Mouse (Mus musculus): ENCODE measurements around the gene Med13l. TPM values are rescaled to one million over a fixed set of nuclear protein-coding genes. Genes with fewer than 3 reads are reported as not detected.

Med13l gene
- total and polyA plus RNA-seq, 2 experiments from 2014 or later, result 10.5 to 29.5 TPM

DNA sequence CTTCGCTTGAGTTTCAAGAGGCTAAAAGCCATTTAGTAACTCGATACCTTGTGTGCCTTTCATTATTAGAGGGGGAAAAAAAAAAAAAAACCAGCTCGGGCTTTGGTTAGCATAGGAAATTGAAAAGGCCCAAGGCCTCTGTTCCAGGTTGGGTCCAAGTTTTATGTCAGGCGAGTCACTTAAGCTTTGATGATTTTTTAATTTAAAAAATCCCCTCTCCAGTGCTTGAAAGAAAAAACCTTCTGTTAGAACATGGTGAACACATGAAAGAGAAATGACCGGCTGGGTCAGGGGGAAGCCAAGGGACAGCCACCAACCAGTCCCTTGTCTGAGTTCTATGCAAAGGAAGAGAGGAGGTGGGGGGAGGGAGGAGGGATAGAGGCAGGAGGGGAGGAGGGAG lies 22.0 kb upstream of the Med13l start:
- no peak for DNase-seq (ENCODE audit: low spot score)

DNA sequence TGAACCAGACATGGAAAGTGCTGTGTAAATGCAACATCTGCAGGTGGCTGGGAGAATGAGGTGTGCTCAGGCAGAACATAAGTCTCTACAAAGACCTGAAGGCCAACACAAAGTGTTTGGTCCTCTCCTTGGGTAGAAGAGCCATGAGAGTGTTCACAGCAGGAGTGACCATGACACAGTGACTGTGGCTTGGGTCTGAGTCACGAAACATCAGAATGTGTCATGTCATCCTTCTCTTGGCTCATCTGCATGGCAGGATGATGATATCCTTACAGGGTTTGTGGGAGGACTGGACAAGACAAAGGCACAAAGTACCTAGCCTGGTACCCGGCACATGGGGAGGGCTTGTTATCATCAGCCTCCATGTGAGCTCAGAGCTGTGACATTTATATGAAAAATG lies 16.7 kb upstream of the Med13l start:
- H3K4me3 ChIP-seq (ENCODE audit: low read depth, low read length), result no peak overlapping the region
- H3K4me1 ChIP-seq (ENCODE audit: insufficient read depth, low read length), result no peaks in the 10 kb centered on the region
- no peak overlapping the region for H3K9ac ChIP-seq (replicated peaks; ENCODE audit: low read length, poor library complexity, severe bottlenecking)
- 0 out of 2 replicates have a peak, but pooled peaks cover 2% of the 10 kb centered on the region for H3K9me3 ChIP-seq (ENCODE audit: low read length)
- TF ChIP-seq CTCF (IDR thresholded peaks at IDR 0.05), result no peak
- no peaks in the 10 kb centered on the region for H3K36me3 ChIP-seq (ENCODE audit: insufficient read depth, low read length)
- H3K27ac ChIP-seq (ENCODE audit: low read depth, low read length), result no peak overlapping the region
- H3K4me2 ChIP-seq (ENCODE audit: low read depth, low read length, poor library complexity, severe bottlenecking), result no peak overlapping the region
- ATAC-seq (ENCODE audit: low FRiP score), result no peak
- no peaks in the 10 kb centered on the region; the same call in 1 of the 2 replicates for H3K27me3 ChIP-seq (ENCODE audit: insufficient read depth, low read length)
- 90% methylated on average over 2 of the region's 2 CpGs for WGBS
- DNase-seq (ENCODE audit: low spot score), result no peak

More for the DNA sequence above, 22.0 kb upstream of the Med13l start:
- no peak overlapping the region for H3K27ac ChIP-seq (ENCODE audit: low read depth, low read length)
- H3K9me3 ChIP-seq (ENCODE audit: low read length), result no peaks in the 10 kb centered on the region
- H3K4me2 ChIP-seq (ENCODE audit: low read depth, low read length, poor library complexity, severe bottlenecking), result no peak overlapping the region
- TF ChIP-seq CTCF (IDR thresholded peaks at IDR 0.05), result no peak
- no peak overlapping the region for H3K9ac ChIP-seq (replicated peaks; ENCODE audit: low read length, poor library complexity, severe bottlenecking)
- no peak for ATAC-seq (ENCODE audit: low FRiP score)
- no peaks in the 10 kb centered on the region for H3K36me3 ChIP-seq (ENCODE audit: insufficient read depth, low read length)
- no peak overlapping the region for H3K4me3 ChIP-seq (ENCODE audit: low read depth, low read length)
- H3K27me3 ChIP-seq (ENCODE audit: insufficient read depth, low read length), result no peaks in the 10 kb centered on the region
- 30% methylated on average over 5 of the region's 5 CpGs for WGBS
- H3K4me1 ChIP-seq (ENCODE audit: insufficient read depth, low read length), result no peaks in the 10 kb centered on the region

DNA sequence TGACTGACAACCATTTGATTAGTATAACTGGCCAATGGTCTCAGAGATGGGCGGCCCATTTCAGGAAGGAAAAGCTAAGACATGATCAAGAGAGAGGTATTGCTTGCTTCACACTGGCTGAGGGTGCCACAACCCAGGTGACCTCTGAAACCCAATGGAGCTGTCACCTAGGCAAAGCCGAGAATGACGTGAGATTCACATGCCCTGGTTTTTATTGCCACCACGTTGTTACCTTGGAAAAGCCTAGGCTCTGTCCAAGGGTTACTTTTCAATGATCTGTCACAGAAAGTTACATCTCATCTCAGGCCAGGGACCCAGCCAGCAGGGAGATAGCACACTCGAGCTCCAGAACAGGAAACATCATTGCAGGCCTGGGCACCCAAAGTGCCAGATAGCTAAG lies 10.0 kb upstream of the Med13l start:
- Histone ChIP-seq H3K4me2 (ENCODE audit: low read depth, low read length, poor library complexity, severe bottlenecking) (no peak overlapping the region), H3K27me3 (ENCODE audit: insufficient read depth, low read length) (no peaks in the 10 kb centered on the region), H3K36me3 (ENCODE audit: insufficient read depth, low read length) (no peaks in the 10 kb centered on the region), H3K4me3 (ENCODE audit: low read depth, low read length) (no peak overlapping the region), H3K9ac (replicated peaks; ENCODE audit: low read length, poor library complexity, severe bottlenecking) (no peak overlapping the region), H3K27ac (ENCODE audit: low read depth, low read length) (no peak overlapping the region), H3K9me3 (ENCODE audit: low read length) (0 out of 2 replicates have a peak, but pooled peaks cover 2% of the 10 kb centered on the region), H3K4me1 (ENCODE audit: insufficient read depth, low read length) (no peaks in the 10 kb centered on the region)
- no peak for ATAC-seq (ENCODE audit: low FRiP score)
- DNase-seq (ENCODE audit: low spot score), result no peak
- TF ChIP-seq CTCF (IDR thresholded peaks at IDR 0.05), result no peak
- WGBS, result 72% methylated on average over 5 of the region's 5 CpGs

DNA sequence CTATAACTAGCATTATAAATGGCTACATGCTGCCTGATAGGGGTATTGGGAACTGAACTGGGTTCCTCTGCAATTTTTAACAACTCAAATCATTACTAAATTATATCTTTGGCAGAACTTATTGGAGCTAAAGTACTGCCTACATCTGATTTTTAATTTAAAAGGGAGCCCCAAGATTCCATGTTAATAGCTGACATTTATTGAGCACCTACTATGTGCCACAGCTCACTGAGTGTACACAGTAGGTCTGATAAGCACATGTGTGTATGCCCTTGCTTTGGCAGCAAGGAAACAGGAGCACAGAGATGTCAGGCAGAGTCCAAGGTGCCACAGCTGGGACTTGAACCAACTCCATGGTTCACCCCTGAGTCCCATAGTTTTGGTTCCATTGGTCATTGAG lies 7.2 kb upstream of the Med13l start:
- Histone ChIP-seq H3K9ac (replicated peaks; ENCODE audit: low read length, poor library complexity, severe bottlenecking) (no peak overlapping the region), H3K36me3 (ENCODE audit: insufficient read depth, low read length) (no peaks in the 10 kb centered on the region), H3K27ac (ENCODE audit: low read depth, low read length) (no peak overlapping the region), H3K9me3 (ENCODE audit: low read length) (no peaks in the 10 kb centered on the region), H3K4me2 (ENCODE audit: low read depth, low read length, poor library complexity, severe bottlenecking) (no peak overlapping the region), H3K4me1 (ENCODE audit: insufficient read depth, low read length) (no peaks in the 10 kb centered on the region), H3K27me3 (ENCODE audit: insufficient read depth, low read length) (no peaks in the 10 kb centered on the region), H3K4me3 (ENCODE audit: low read depth, low read length) (no peak overlapping the region)
- ATAC-seq (ENCODE audit: low FRiP score) (no peak), DNase-seq (ENCODE audit: low spot score) (no peak)
- no peak for TF ChIP-seq CTCF (IDR thresholded peaks at IDR 0.05)

DNA sequence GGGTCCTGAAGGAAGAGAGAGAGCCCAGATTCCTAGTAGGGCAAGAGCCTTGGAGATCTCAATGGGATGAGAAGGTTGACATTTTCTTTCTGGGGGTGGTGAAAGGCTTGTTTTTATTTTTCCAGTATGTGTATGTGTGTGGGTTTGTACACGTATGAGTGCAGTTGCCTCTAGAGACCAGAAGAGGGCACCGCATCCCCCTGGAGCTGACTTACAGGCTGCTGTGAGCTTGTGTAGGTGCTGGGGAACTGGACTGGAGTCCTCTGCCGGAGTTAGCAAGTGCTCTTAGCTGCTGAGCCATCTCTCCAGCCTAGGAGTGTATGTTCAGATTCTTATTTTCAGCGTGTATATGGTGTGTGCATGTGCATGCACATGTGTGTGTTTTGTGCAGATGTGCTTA lies 5.2 kb upstream of the Med13l start:
- Histone ChIP-seq H3K4me1 (ENCODE audit: insufficient read depth, low read length) (no peaks in the 10 kb centered on the region), H3K4me2 (ENCODE audit: low read depth, low read length, poor library complexity, severe bottlenecking) (no peak overlapping the region), H3K27me3 (ENCODE audit: insufficient read depth, low read length) (no peaks in the 10 kb centered on the region), H3K9me3 (ENCODE audit: low read length) (no peaks in the 10 kb centered on the region), H3K9ac (replicated peaks; ENCODE audit: low read length, poor library complexity, severe bottlenecking) (no peak overlapping the region), H3K4me3 (ENCODE audit: low read depth, low read length) (no peak overlapping the region), H3K27ac (ENCODE audit: low read depth, low read length) (no peak overlapping the region), H3K36me3 (ENCODE audit: insufficient read depth, low read length) (no peaks in the 10 kb centered on the region)
- ATAC-seq (ENCODE audit: low FRiP score), result no peak
- whole genome bisulfite sequencing, result 93% methylated on average over 4 of the region's 4 CpGs
- TF ChIP-seq CTCF (IDR thresholded peaks at IDR 0.05), result peak; percentile 28
- no peak for DNase-seq (ENCODE audit: low spot score)

DNA sequence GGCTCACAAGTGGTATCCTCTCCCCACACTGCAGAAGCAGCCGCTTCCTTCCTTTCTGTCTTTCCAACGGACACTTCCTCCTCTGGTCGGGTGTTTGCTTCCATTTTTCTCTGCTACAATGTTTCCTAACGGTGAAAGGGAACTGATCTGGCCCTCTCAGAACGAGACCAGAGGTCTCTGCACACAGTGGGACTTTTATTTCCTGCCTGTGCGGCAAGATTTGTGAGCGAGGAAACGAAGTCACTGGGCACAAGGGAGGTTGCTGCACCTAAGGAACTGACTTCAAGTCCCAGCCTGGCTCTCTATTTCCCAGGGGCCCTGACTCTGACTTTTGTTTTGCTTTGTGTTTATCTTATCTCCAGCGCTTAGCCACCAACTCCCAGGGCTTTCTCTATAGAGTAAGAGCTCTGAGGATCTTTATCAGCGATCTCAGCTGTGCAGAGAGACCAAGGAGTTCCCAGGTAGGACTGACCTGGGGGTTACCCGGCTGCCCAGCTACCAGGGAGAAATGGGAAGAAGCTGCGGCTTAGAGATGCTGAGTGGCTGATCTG lies 4.0 kb upstream of the Med13l start:
- no peak for ATAC-seq (ENCODE audit: low FRiP score)
- TF ChIP-seq CTCF (IDR thresholded peaks at IDR 0.05), result no peak
- Histone ChIP-seq H3K4me3 (ENCODE audit: low read depth, low read length) (no peak overlapping the region), H3K4me2 (ENCODE audit: low read depth, low read length, poor library complexity, severe bottlenecking) (no peak overlapping the region), H3K36me3 (ENCODE audit: insufficient read depth, low read length) (no peaks in the 10 kb centered on the region), H3K9ac (replicated peaks; ENCODE audit: low read length, poor library complexity, severe bottlenecking) (no peak overlapping the region), H3K27ac (ENCODE audit: low read depth, low read length) (no peak overlapping the region), H3K27me3 (ENCODE audit: insufficient read depth, low read length) (no peaks in the 10 kb centered on the region), H3K4me1 (ENCODE audit: insufficient read depth, low read length) (no peaks in the 10 kb centered on the region), H3K9me3 (ENCODE audit: low read length) (no peaks in the 10 kb centered on the region)
- DNase-seq (ENCODE audit: low spot score), result no peak
- WGBS, result 43% methylated on average over 12 of the region's 12 CpGs

Data from midbrain, postnatal 0 days (tissue).